Mouse (Mus musculus): ENCODE measurements around the gene Pi16. TPM values are rescaled to one million over a fixed set of nuclear protein-coding genes. Genes with fewer than 3 reads are reported as not detected.
A peak's percentile ranks its signal among the peaks of the same experiment; 100 is the strongest.

The Pi16 gene
- polyA plus RNA-seq, 1 experiment = 18.4 TPM

DNA sequence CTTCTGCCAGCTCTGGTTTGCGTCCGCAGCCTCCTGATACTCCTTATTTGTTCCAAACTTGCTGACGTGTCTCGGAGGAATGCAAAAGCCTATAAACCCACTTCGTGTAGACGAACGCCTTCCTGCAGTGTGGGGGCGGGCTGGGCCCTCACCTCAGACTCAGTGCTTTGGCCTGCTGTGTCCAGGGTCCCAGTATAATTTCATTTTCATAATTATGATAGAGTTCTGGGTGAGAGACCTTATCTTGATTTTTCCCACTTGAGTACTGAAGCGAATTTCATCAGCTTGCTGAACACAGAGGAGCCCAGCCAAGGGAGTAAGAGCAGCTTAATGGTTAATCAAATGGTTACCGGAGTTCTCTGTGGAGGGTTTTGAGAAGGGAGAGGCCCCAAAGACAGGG, 20.2 kb upstream of the Pi16 start:
- H3K27me3 ChIP-seq (replicated peaks; ENCODE audit: control insufficient read depth, insufficient read depth, low read length) = no peaks in the 10 kb centered on the region
- no peak overlapping the region for H3K4me3 ChIP-seq (ENCODE audit: insufficient read depth, low read depth, low read length)
- H3K4me1 ChIP-seq (ENCODE audit: control insufficient read depth, insufficient read depth, low read length) = peaks cover 34% of the 10 kb centered on the region
- no peak for TF ChIP-seq POLR2A (IDR thresholded peaks at IDR 0.05; ENCODE audit: low read depth, low read length)
- TF ChIP-seq CTCF (conservative IDR thresholded peaks at IDR 0.05; ENCODE audit: insufficient read depth, insufficient read length, low read depth, low read length) = no peak
- no peaks in the 10 kb centered on the region; the same call in 1 of the 2 replicates for H3K36me3 ChIP-seq (ENCODE audit: control insufficient read depth, insufficient read depth, low read length)
- peak; percentile 50 for DNase-seq
- 28% methylated on average over 10 of the region's 10 CpGs for WGBS
- peak overlapping the region; percentile 19; the same call in 1 of the 2 replicates for H3K27ac ChIP-seq (ENCODE audit: insufficient read depth, low read depth, low read length)

DNA sequence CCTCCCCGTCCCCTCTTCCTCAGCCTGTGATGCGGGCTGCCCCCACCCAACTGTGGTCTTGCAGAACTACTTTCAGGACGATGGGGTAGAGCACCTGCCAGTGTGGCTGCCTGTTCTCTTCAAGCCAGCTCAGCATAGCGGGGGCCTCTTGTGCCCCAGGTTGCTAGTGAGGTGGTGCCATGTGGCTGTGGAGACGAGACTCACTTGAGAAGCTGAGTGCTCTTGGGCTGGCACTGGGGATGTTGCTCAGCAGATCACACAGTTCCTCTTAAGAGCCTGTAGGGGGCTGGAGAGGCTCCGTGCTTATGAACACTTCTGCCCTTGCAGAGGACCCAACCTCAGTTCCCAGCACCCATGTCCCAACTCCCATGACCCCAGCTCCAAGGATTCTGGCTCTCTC, 19.7 kb upstream of the Pi16 start:
- Histone ChIP-seq H3K4me3 (ENCODE audit: insufficient read depth, low read depth, low read length) (no peak overlapping the region), H3K27ac (ENCODE audit: insufficient read depth, low read depth, low read length) (0 out of 2 replicates have a peak overlapping the region, but pooled peaks have one; percentile 20), H3K36me3 (ENCODE audit: control insufficient read depth, insufficient read depth, low read length) (no peaks in the 10 kb centered on the region; the same call in 1 of the 2 replicates), H3K27me3 (replicated peaks; ENCODE audit: control insufficient read depth, insufficient read depth, low read length) (no peaks in the 10 kb centered on the region), H3K4me1 (ENCODE audit: control insufficient read depth, insufficient read depth, low read length) (peaks cover 34% of the 10 kb centered on the region)
- no peak for DNase-seq
- TF ChIP-seq CTCF (conservative IDR thresholded peaks at IDR 0.05; ENCODE audit: insufficient read depth, insufficient read length, low read depth, low read length) = no peak
- TF ChIP-seq POLR2A (IDR thresholded peaks at IDR 0.05; ENCODE audit: low read depth, low read length) = no peak
- 57% methylated on average over 6 of the region's 6 CpGs for WGBS

- no peak for TF ChIP-seq CTCF (conservative IDR thresholded peaks at IDR 0.05; ENCODE audit: insufficient read depth, insufficient read length, low read depth, low read length)
- no peak for TF ChIP-seq POLR2A (IDR thresholded peaks at IDR 0.05; ENCODE audit: low read depth, low read length)
- 68% methylated on average over 4 of the region's 4 CpGs for WGBS
- Histone ChIP-seq H3K27me3 (replicated peaks; ENCODE audit: control insufficient read depth, insufficient read depth, low read length) (no peaks in the 10 kb centered on the region), H3K4me1 (ENCODE audit: control insufficient read depth, insufficient read depth, low read length) (peaks cover 24% of the 10 kb centered on the region), H3K36me3 (ENCODE audit: control insufficient read depth, insufficient read depth, low read length) (no peaks in the 10 kb centered on the region; the same call in 1 of the 2 replicates), H3K27ac (ENCODE audit: insufficient read depth, low read depth, low read length) (no peak overlapping the region), H3K4me3 (ENCODE audit: insufficient read depth, low read depth, low read length) (no peak overlapping the region)
- DNase-seq = no peak
Measured at GRCm38 (mm10) chr17:29299282-29299681, 18.2 kb upstream of the Pi16 start.

DNA sequence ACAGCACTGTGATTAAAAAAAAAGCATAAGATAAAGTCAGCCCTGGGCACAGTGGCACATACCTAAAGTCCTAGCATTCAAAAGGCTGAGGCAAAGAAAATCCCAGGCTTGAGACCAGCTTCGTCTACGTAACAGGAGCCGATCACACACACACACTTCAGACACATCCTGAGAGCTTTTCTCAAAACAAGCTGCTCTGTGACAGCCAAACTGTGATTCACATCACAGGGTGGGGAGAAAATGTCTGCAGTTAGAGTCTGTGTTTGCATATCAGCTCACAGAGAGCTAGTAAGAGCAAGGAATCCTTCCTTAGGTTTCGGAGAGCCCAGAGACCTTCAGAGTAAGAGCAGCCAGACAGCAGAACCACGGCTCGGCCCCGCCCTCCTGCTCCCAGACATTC, 16.6 kb upstream of the Pi16 start:
- H3K36me3 ChIP-seq (ENCODE audit: control insufficient read depth, insufficient read depth, low read length) = no peaks in the 10 kb centered on the region; the same call in 1 of the 2 replicates
- no peak for DNase-seq
- TF ChIP-seq POLR2A (IDR thresholded peaks at IDR 0.05; ENCODE audit: low read depth, low read length) = no peak
- no peak for TF ChIP-seq CTCF (conservative IDR thresholded peaks at IDR 0.05; ENCODE audit: insufficient read depth, insufficient read length, low read depth, low read length)
- 91% methylated on average over 7 of the region's 7 CpGs for WGBS
- H3K4me1 ChIP-seq (ENCODE audit: control insufficient read depth, insufficient read depth, low read length) = peaks cover 12% of the 10 kb centered on the region
- no peak overlapping the region for H3K27ac ChIP-seq (ENCODE audit: insufficient read depth, low read depth, low read length)
- no peak overlapping the region for H3K4me3 ChIP-seq (ENCODE audit: insufficient read depth, low read depth, low read length)
- H3K27me3 ChIP-seq (replicated peaks; ENCODE audit: control insufficient read depth, insufficient read depth, low read length) = no peaks in the 10 kb centered on the region

DNA sequence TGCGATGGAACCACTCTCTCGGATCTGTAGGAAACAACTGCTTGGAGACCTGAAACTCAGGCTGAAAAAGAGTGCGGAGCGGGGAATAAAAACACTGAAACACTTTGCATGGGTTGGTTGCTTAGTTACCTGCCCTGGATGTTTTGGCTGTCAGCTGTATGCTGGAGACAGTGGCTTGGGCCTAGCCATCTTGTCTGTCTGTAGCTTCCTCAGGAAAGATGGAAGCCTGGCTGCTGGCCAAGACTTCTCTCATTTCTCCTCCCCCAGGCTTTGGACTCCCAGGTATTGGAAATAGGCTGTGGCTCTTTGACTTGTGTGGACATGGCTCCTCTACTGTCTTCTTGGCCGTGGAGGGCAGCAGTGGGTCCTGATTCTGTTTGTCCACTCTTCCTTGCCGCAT, 16.1 kb upstream of the Pi16 start:
- 94% methylated on average over 6 of the region's 6 CpGs for WGBS
- no peak for TF ChIP-seq CTCF (conservative IDR thresholded peaks at IDR 0.05; ENCODE audit: insufficient read depth, insufficient read length, low read depth, low read length)
- TF ChIP-seq POLR2A (IDR thresholded peaks at IDR 0.05; ENCODE audit: low read depth, low read length) = no peak
- Histone ChIP-seq H3K4me3 (ENCODE audit: insufficient read depth, low read depth, low read length) (no peak overlapping the region), H3K27ac (ENCODE audit: insufficient read depth, low read depth, low read length) (no peak overlapping the region), H3K36me3 (ENCODE audit: control insufficient read depth, insufficient read depth, low read length) (no peaks in the 10 kb centered on the region; the same call in 1 of the 2 replicates), H3K4me1 (ENCODE audit: control insufficient read depth, insufficient read depth, low read length) (peaks cover 9% of the 10 kb centered on the region), H3K27me3 (replicated peaks; ENCODE audit: control insufficient read depth, insufficient read depth, low read length) (no peaks in the 10 kb centered on the region)
- DNase-seq = peak; percentile 28

DNA sequence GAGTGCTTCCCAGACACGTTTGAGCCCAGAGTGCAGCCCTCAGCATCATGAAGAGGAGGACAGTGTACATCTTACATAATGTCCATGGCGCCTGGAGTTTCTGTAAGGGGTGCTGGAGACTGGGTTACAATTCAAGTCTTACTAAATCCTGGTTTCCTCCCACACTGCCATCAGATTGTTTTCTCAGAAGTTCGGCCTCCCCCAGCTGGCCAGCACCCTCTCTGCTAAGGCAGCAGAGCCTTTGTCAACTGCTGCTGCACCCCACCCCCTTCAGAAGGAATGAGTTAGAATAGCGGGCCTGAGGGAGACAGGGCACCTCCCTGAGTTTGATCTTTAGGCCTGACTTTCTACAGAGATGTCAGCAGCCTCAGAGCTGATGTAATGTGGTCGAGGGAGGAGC, 15.3 kb upstream of the Pi16 start:
- 71% methylated on average over 5 of the region's 5 CpGs for WGBS
- Histone ChIP-seq H3K27me3 (replicated peaks; ENCODE audit: control insufficient read depth, insufficient read depth, low read length) (no peaks in the 10 kb centered on the region), H3K27ac (ENCODE audit: insufficient read depth, low read depth, low read length) (no peak overlapping the region), H3K4me3 (ENCODE audit: insufficient read depth, low read depth, low read length) (no peak overlapping the region), H3K36me3 (ENCODE audit: control insufficient read depth, insufficient read depth, low read length) (no peaks in the 10 kb centered on the region; the same call in 1 of the 2 replicates), H3K4me1 (ENCODE audit: control insufficient read depth, insufficient read depth, low read length) (peaks cover 4% of the 10 kb centered on the region)
- TF ChIP-seq POLR2A (IDR thresholded peaks at IDR 0.05; ENCODE audit: low read depth, low read length) (no peak), CTCF (conservative IDR thresholded peaks at IDR 0.05; ENCODE audit: insufficient read depth, insufficient read length, low read depth, low read length) (no peak)
- DNase-seq = no peak

DNA sequence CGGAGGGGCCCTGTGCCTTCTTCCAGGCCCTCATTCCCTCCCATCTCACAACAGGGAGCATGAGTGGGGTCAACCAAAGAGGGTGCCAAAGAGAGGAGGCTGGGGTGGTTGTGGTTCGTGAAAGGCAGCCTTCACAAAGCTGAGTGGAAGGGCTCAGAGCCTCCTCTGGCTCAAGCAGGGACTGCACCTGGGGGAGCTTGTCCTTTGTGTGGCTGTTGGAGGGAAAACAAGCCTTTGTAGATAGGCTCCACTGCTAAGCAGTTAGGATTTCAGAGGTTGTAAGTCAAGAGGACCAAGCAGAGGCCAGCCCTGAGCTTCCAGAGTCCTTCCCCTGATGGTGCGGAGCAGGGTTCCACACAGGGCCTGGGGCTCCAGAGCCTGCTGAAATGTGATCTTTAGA, 14.4 kb upstream of the Pi16 start:
- no peak overlapping the region for H3K27ac ChIP-seq (ENCODE audit: insufficient read depth, low read depth, low read length)
- H3K4me3 ChIP-seq (ENCODE audit: insufficient read depth, low read depth, low read length) = no peak overlapping the region
- 69% methylated on average over 3 of the region's 3 CpGs for WGBS
- H3K4me1 ChIP-seq (ENCODE audit: control insufficient read depth, insufficient read depth, low read length) = no peaks in the 10 kb centered on the region
- H3K27me3 ChIP-seq (replicated peaks; ENCODE audit: control insufficient read depth, insufficient read depth, low read length) = no peaks in the 10 kb centered on the region
- DNase-seq = no peak
- TF ChIP-seq POLR2A (IDR thresholded peaks at IDR 0.05; ENCODE audit: low read depth, low read length) (no peak), CTCF (conservative IDR thresholded peaks at IDR 0.05; ENCODE audit: insufficient read depth, insufficient read length, low read depth, low read length) (no peak)
- H3K36me3 ChIP-seq (ENCODE audit: control insufficient read depth, insufficient read depth, low read length) = no peaks in the 10 kb centered on the region; the same call in 1 of the 2 replicates
